Mouse (Mus musculus) G1E (cell line): Measurements from ENCODE around the gene Pard3. TPM values are rescaled to one million over a fixed set of nuclear protein-coding genes. Genes with fewer than 3 reads are reported as not detected.

Experiments used
- ATAC-seq: 2 replicates; pipeline ENCODE4 v1.8.0; 2016; ENCODE audit warnings: mild to moderate bottlenecking; ENCODE audit not compliant: insufficient number of reproducible peaks, poor library complexity, low FRiP score, severe bottlenecking; ENCODE audit errors: extremely low read depth
- DNase-seq: peaks from one replicate; pipeline ENCODE4 v3.0.0; 2012; ENCODE audit warnings: low spot score
- H3K27me3 ChIP-seq: 2 replicates; pipeline ENCODE4 v1.6.1; 2012; ENCODE audit warnings: mild to moderate bottlenecking, low read length, inconsistent platforms; ENCODE audit not compliant: insufficient read depth
- H3K36me3 ChIP-seq: replicated peaks from 2 replicates; pipeline ENCODE3; 2012; ENCODE audit warnings: mild to moderate bottlenecking, inconsistent platforms
- H3K4me1 ChIP-seq: 2 replicates; pipeline ENCODE4 v1.6.1; 2012; ENCODE audit warnings: low read depth, low read length, inconsistent platforms, mixed read lengths; ENCODE audit not compliant: insufficient read depth
- H3K4me3 ChIP-seq: 2 replicates; pipeline ENCODE4 v1.5.1; 2012; ENCODE audit warnings: low read depth, mild to moderate bottlenecking, inconsistent platforms, low read length, moderate library complexity, mixed read lengths
- H3K9me3 ChIP-seq: replicated peaks from 2 replicates; pipeline ENCODE4 v1.6.1; 2012; ENCODE audit warnings: inconsistent platforms
- CTCF ChIP-seq: IDR thresholded peaks from 2 replicates; pipeline ENCODE4 v1.5.1; 2012; ENCODE audit warnings: low read depth, low read length, inconsistent platforms, mixed read lengths
- GATA1 ChIP-seq: IDR thresholded peaks from 2 replicates; pipeline ENCODE4 v1.6.1; 2012; ENCODE audit warnings: borderline replicate concordance, low read length, inconsistent platforms, mixed read lengths
- GATA2 ChIP-seq: IDR thresholded peaks from 2 replicates; pipeline ENCODE4 v1.6.1; 2012; ENCODE audit warnings: low read depth, low read length, inconsistent platforms, borderline replicate concordance
- POLR2AphosphoS5 ChIP-seq: IDR thresholded peaks from 2 replicates; pipeline ENCODE4 v1.6.1; 2012; ENCODE audit warnings: low read depth, low read length, inconsistent platforms; ENCODE audit not compliant: insufficient replicate concordance
- TAL1 ChIP-seq: conservative IDR thresholded peaks from 2 replicates; pipeline ENCODE4 v1.6.1; 2012; ENCODE audit warnings: low read depth, low read length, inconsistent platforms, mixed read lengths
- polyA plus RNA-seq: library from polyadenylated mRNA; stranded (reverse); fragments of >175 nt; gene quantifications from 2 replicates; pipeline ENCODE4 v1.2.3, GENCODE M21; 2012
- total RNA-seq, 2 experiments: library from RNA; stranded (forward) in 1 of 2; stranded (reverse) in 1 of 2; fragments of 200-1000 nt in 1 of 2; fragments of >200 nt in 1 of 2; fragmentation: Nextera tagmentation in 1 of 2; gene quantifications; 2 replicates each; pipeline ENCODE4 v1.2.3; 2014 to 2017

Pard3 gene
- total and polyA plus RNA-seq, 3 experiments = 0.55 TPM; not detected in 2

DNA sequence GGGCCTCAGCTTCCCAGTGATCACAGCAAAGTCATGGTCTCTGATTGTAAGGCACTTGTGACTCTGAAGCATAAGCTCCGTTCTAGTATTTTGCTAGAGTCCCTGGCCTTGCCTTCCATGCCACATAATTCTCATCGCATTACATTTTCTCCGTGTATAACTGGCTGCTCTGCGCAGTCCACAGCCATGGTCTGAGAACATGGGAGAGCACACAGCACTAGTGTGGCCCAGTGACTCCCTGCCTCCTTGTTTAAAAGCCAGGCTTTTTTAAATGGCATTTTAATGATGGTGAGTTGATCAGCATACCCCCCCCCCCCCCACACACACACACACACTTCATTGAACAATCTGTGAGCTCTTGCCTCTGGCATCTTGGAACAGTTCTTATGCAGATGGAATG is 508.8 kb downstream of the Pard3 start:
- ATAC-seq = no peak
- TF ChIP-seq TAL1 (no peak), GATA1 (no peak), CTCF (no peak), GATA2 (no peak), POLR2AphosphoS5 (no peak)
- Histone ChIP-seq H3K4me3 (no peak overlapping the region), H3K9me3 (peaks cover 21% of the 10 kb centered on the region), H3K4me1 (no peaks in the 10 kb centered on the region), H3K27me3 (no peaks in the 10 kb centered on the region), H3K36me3 (no peaks in the 10 kb centered on the region)
- no peak for DNase-seq

DNA sequence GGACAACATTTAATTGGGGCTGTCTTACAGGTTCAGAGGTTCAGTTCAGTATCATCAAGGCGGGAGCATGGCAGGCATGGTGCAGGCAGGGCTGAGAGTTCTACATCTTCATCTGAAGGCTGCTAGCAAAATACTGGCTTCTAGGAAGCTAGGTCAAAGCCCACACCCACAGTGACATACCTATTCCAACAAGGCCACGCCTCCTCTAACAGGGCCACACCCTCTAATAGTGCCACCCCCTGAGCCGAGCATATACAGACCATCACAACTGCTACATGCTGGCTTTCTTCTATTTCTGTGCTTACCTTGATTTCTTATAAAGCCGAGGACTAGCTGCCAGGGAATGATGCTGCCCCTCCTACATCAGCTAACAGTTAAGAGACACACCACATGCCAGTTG is 513.0 kb downstream of the Pard3 start:
- Histone ChIP-seq H3K4me1 (no peaks in the 10 kb centered on the region), H3K4me3 (no peak overlapping the region), H3K9me3 (peaks cover 19% of the 10 kb centered on the region), H3K27me3 (no peaks in the 10 kb centered on the region), H3K36me3 (no peaks in the 10 kb centered on the region)
- TF ChIP-seq CTCF (no peak), GATA1 (no peak), GATA2 (no peak), TAL1 (no peak), POLR2AphosphoS5 (no peak)
- DNase-seq = no peak
- no peak for ATAC-seq

DNA sequence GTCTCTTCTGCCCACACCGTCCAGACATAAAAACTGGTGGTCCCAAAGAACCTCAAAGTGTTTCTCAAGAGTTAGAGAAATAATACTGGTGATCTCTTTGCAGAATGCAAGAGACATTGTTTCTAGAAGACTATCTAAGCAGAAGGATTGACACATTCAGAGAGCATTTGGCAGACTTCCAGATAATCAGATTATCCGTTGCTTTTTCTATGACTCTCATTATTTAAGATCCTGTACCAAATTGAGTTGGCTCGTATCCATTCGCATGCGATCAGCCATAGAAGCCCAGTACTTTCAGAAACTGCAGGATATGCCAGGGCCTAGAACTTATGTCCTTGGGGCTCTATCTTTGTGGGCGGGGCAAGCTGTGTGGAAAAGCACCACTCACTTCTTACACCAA is 514.0 kb downstream of the Pard3 start:
- Histone ChIP-seq H3K27me3 (no peaks in the 10 kb centered on the region), H3K4me3 (no peak overlapping the region), H3K36me3 (no peaks in the 10 kb centered on the region), H3K4me1 (no peaks in the 10 kb centered on the region), H3K9me3 (peaks cover 18% of the 10 kb centered on the region)
- no peak for DNase-seq
- no peak for TF ChIP-seq GATA2
- TF ChIP-seq GATA1 = no peak
- TF ChIP-seq CTCF = no peak
- no peak for TF ChIP-seq POLR2AphosphoS5
- no peak for TF ChIP-seq TAL1
- ATAC-seq = no peak

DNA sequence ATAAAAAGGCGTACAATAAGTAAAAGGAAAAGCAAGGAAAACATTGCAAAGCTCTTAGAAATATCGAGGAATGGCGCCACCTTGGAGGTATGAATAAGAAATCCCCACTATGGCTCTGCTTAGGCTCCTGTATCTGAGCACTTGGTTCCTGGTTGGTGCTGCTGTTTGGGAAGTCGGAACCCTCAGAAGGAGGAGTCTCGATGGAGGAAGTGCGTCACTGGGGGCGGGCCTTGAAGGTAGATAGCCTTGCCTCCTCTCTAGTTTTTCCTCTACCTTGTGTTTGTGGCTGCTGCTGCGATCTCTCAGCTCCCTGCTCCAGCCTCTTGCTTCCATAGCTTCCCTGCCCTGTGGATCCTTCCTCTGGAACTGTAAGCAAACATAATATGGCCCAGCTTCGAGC is 515.7 kb downstream of the Pard3 start:
- ATAC-seq (no peak), DNase-seq (no peak)
- Histone ChIP-seq H3K4me1 (no peaks in the 10 kb centered on the region), H3K9me3 (peaks cover 34% of the 10 kb centered on the region), H3K36me3 (no peaks in the 10 kb centered on the region), H3K4me3 (no peak overlapping the region), H3K27me3 (no peaks in the 10 kb centered on the region)
- TF ChIP-seq POLR2AphosphoS5 (no peak), CTCF (no peak), GATA2 (no peak), TAL1 (no peak), GATA1 (no peak)

DNA sequence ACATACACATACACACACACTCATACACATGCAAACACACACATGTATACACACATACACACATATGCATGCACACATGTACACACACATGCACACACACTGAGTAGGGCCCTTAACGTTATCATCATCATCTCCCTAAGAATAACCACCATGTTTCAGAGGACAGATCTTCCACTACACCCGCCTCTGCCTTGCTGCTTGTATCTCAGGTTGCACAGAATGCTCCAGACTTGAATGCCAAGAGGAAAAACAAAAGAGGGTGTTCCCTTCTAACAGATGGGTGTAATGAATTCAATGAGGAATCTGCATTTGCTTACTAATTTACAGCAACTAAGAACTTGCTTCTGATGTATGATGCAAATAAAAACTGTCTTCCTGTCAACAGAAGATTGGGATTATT is 519.7 kb downstream of the Pard3 start:
- Histone ChIP-seq H3K9me3 (peaks cover 35% of the 10 kb centered on the region), H3K4me3 (no peak overlapping the region), H3K36me3 (no peaks in the 10 kb centered on the region), H3K27me3 (no peaks in the 10 kb centered on the region), H3K4me1 (no peaks in the 10 kb centered on the region)
- DNase-seq (no peak), ATAC-seq (no peak)
- TF ChIP-seq GATA2 (no peak), TAL1 (no peak), POLR2AphosphoS5 (no peak), GATA1 (no peak)

DNA sequence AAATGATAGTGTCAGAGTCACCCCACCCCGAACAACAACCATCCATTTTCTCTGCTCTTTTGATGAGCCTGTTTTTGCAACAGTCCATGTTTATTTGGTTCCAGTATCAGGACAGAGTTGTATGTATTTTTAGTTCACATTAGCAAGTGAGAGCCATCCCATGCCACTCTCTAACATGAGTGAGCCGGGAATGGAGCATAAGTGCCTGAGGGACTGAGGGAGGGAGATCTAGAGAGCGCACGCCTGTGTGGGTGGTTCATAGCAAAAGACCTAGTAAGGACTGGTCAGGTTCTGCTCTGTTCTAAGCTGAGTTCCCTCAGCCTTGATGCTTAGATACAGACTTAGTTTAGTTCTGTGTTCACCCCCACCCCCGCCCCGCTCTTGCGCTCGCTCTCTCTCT is 521.9 kb downstream of the Pard3 start:
- H3K9me3 ChIP-seq = peaks cover 43% of the 10 kb centered on the region
- H3K27me3 ChIP-seq = no peaks in the 10 kb centered on the region
- DNase-seq (no peak), ATAC-seq (no peak)
- no peak overlapping the region for H3K4me3 ChIP-seq
- TF ChIP-seq POLR2AphosphoS5 (no peak), GATA1 (no peak), TAL1 (no peak), CTCF (no peak), GATA2 (no peak)
- H3K4me1 ChIP-seq = no peaks in the 10 kb centered on the region
- no peaks in the 10 kb centered on the region for H3K36me3 ChIP-seq
